Mouse (Mus musculus) hindbrain, postnatal 0 days (tissue): ENCODE results near the gene Chd2. TPM values are rescaled to one million over a fixed set of nuclear protein-coding genes. Genes with fewer than 3 reads are reported as not detected.
A peak's percentile ranks its signal among the peaks of the same experiment; 100 is the strongest.

Source experiments
- ATAC-seq: fragments of 200-750 bp; cut with Nextera tagmentation; 2 replicates; pipeline ENCODE4 v1.8.0; 2017; ENCODE audit warnings: mild to moderate bottlenecking, moderate TSS enrichment, moderate library complexity
- DNase-seq: peaks from one replicate; pipeline ENCODE4 v3.0.0-alpha.2; 2015; ENCODE audit warnings: low spot score
- H3K27ac ChIP-seq: fragments of 300-500 bp; sonication (generic); 2 replicates; pipeline ENCODE4 v1.5.1; 2014; ENCODE audit warnings: mild to moderate bottlenecking
- H3K27me3 ChIP-seq: fragments of 300-500 bp; sonication (generic); 2 replicates; pipeline ENCODE4 v1.6.1; 2014; ENCODE audit warnings: low read length, mixed read lengths; ENCODE audit not compliant: insufficient read depth
- H3K36me3 ChIP-seq: fragments of 300-500 bp; sonication (generic); 2 replicates; pipeline ENCODE4 v1.6.1; 2014; ENCODE audit warnings: low read length, mixed read lengths; ENCODE audit not compliant: insufficient read depth
- H3K4me1 ChIP-seq: fragments of 300-500 bp; sonication (generic); 2 replicates; pipeline ENCODE4 v1.6.1; 2014; ENCODE audit warnings: antibody characterized with exemption, low read length, mixed read lengths; ENCODE audit not compliant: insufficient read depth
- H3K4me2 ChIP-seq: fragments of 300-500 bp; sonication (generic); 2 replicates; pipeline ENCODE4 v1.6.1; 2014; ENCODE audit warnings: low read depth, mild to moderate bottlenecking, low read length, moderate library complexity, mixed read lengths
- H3K4me3 ChIP-seq: fragments of 300-500 bp; sonication (generic); 2 replicates; pipeline ENCODE4 v1.5.1; 2014; ENCODE audit warnings: low read length
- H3K9ac ChIP-seq: fragments of 300-500 bp; sonication (generic); replicated peaks from 2 replicates; pipeline ENCODE4 v1.6.1; 2014; ENCODE audit warnings: mild to moderate bottlenecking, low read length, moderate library complexity, mixed read lengths
- H3K9me3 ChIP-seq: fragments of 300-500 bp; sonication (generic); 2 replicates; pipeline ENCODE4 v1.6.1; 2016; ENCODE audit warnings: low read length, mixed read lengths
- CTCF ChIP-seq: IDR thresholded peaks from 2 replicates; pipeline ENCODE4 v1.5.1; 2016; ENCODE audit warnings: antibody characterized with exemption, control low read depth, low read depth
- WGBS: fragments of 180-500 bp; shearing (Covaris S2); extraction: QIAGEN DNeasy Blood & Tissue Kit; methylation state at CpG from one replicate; pipeline ENCODE4 v1.1.7; 2014; 5-methylcytosine and 5-hydroxymethylcytosine counted together
- polyA plus RNA-seq: library from polyadenylated mRNA; unstranded; fragments of >200 nt; fragmentation: Nextera tagmentation; extraction: Ambion mirVana; gene quantifications from 2 replicates; pipeline ENCODE4 v1.2.1, GENCODE M21; 2015
- total RNA-seq: library from RNA; depleted of rRNA; stranded (reverse); fragments of >200 nt; gene quantifications from 2 replicates; pipeline ENCODE4 v1.2.3, GENCODE M21; 2014

The Chd2 gene
- total and polyA plus RNA-seq, 2 experiments from 2014 or later = 33.4 to 36.1 TPM

DNA sequence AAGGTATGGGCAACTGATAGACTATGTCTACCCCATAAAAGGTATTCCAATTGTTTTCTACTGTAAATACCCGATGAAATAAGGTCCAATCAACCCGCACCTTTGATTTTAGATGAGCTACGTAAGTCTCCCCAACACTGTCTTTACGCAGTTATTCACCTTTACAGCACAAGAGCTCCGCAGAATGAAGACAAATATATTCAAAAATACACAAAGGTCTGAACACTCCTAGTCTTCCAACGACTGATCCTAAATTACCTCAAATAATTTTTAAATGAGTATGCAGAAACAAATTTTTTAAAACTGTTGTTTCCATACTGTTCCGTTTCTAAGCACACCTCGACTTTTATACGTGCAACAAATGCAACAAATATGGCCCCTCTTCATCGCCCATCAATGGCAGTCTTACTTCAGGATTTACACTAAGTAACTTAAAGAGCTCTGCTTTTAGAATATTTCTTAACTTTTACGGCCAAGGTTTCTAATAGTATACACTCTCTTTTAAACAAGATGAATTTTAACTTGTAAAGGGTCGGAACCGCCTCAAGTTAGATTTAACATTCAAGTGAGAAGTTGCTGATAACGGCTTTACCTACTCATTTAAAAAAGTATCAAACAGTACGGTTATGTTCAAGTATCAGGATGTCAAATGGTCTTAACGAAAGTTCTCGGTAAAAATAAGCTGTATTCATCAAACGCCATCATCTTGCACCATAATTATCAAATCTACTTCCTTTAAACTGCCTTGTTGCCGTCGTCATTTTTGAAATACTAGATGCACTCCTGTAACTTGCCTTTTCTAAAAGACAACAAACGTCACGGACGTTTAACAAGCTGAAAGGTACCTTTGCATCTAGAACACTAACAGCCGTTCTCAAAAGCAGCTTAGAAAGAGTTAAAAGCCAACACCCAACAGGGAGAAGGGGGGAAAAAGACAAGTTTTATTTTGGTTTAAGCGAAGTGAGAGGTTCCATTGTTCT is 15.3 kb upstream of the Chd2 start:
- ATAC-seq = no peak
- H3K9me3 ChIP-seq = no peaks in the 10 kb centered on the region
- peak overlapping the region; percentile 100 for H3K27ac ChIP-seq
- H3K9ac ChIP-seq = peak overlapping the region; percentile 100
- DNase-seq = peak; percentile 70
- no peaks in the 10 kb centered on the region for H3K27me3 ChIP-seq
- H3K4me3 ChIP-seq = peak overlapping the region; percentile 100
- H3K36me3 ChIP-seq = no peaks in the 10 kb centered on the region
- no peak for TF ChIP-seq CTCF
- H3K4me2 ChIP-seq = peak overlapping the region; percentile 50
- peaks cover 12% of the 10 kb centered on the region; the same call in 1 of the 2 replicates for H3K4me1 ChIP-seq
- under 1% methylated on average over 25 of the region's 25 CpGs for WGBS

DNA sequence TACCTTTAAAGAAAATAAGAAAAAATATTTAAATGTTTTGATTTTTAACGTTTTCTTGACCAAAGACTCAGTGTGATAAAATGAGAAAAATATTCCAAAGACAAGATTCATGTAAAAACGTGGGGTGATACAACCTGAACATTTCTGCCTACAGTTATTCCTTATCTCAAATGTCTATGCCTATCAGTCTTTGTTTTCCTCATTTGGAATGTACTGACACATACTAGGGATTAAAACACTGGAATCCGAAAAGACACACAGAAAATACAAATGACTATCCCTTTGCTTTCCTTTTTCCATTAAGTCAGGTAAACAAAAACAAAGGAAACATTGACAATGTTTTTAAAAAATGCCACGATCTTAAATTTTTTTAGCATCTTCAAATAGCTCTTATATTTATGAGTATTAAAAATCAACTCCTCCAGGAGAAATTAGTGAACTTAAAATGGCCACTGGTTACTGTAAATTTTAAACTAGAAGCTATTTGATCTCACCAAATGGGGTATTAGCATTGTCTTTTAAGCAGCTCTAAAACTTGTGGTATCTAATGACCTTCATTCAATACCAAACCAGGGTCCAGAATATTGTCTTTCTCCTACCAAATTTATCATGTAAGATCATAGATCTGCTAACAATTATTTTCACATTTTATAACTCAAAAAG is 14.4 kb upstream of the Chd2 start:
- Histone ChIP-seq H3K4me2 (peak overlapping the region; percentile 50), H3K9ac (peak overlapping the region; percentile 100), H3K36me3 (no peaks in the 10 kb centered on the region), H3K9me3 (no peaks in the 10 kb centered on the region), H3K4me1 (peaks cover 12% of the 10 kb centered on the region; the same call in 1 of the 2 replicates), H3K27ac (peak overlapping the region; percentile 100), H3K4me3 (peak overlapping the region; percentile 100), H3K27me3 (no peaks in the 10 kb centered on the region)
- ATAC-seq = no peak
- TF ChIP-seq CTCF = no peak
- WGBS = 3% methylated on average over 4 of the region's 4 CpGs
- peak; percentile 40 for DNase-seq

GRCm38 (mm10) chr7:73554849-73555248 is 13.2 kb upstream of the Chd2 start:
- Histone ChIP-seq H3K4me1 (peaks cover 12% of the 10 kb centered on the region; the same call in 1 of the 2 replicates), H3K4me2 (peak overlapping the region; percentile 65), H3K27ac (no peak overlapping the region), H3K27me3 (no peaks in the 10 kb centered on the region), H3K36me3 (no peaks in the 10 kb centered on the region), H3K4me3 (no peak overlapping the region; the same call in 1 of the 2 replicates), H3K9ac (no peak overlapping the region), H3K9me3 (no peaks in the 10 kb centered on the region)
- no peak for TF ChIP-seq CTCF
- 35% methylated on average over 2 of the region's 2 CpGs for WGBS
- DNase-seq (no peak), ATAC-seq (no peak)

DNA sequence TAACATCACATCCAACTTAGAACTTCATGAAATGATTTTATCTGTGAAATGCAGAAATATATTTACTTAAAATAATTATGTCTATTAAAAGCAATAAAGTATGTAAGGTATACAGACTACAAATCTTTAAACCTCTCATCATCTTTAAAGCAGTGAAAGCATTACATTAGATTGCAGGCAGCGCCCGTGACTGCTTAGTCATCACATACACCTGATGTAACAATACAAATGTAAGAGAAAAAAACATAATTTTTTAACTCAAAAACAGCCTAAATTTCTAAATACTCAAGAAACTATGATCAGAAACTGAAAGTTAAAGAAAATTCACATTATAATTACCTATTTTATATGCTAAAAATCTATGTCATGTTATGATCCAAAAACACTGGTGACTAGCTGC is 11.5 kb upstream of the Chd2 start:
- DNase-seq (no peak), ATAC-seq (no peak)
- TF ChIP-seq CTCF = no peak
- 33% methylated on average over 2 of the region's 2 CpGs for WGBS
- peak overlapping the region; percentile 25 for H3K4me3 ChIP-seq
- H3K4me2 ChIP-seq = peak overlapping the region; percentile 54
- no peaks in the 10 kb centered on the region for H3K27me3 ChIP-seq
- H3K9me3 ChIP-seq = no peaks in the 10 kb centered on the region
- H3K36me3 ChIP-seq = peaks cover 7% of the 10 kb centered on the region
- H3K9ac ChIP-seq = no peak overlapping the region
- 0 out of 2 replicates have a peak, but pooled peaks cover 8% of the 10 kb centered on the region for H3K4me1 ChIP-seq
- H3K27ac ChIP-seq = no peak overlapping the region

DNA sequence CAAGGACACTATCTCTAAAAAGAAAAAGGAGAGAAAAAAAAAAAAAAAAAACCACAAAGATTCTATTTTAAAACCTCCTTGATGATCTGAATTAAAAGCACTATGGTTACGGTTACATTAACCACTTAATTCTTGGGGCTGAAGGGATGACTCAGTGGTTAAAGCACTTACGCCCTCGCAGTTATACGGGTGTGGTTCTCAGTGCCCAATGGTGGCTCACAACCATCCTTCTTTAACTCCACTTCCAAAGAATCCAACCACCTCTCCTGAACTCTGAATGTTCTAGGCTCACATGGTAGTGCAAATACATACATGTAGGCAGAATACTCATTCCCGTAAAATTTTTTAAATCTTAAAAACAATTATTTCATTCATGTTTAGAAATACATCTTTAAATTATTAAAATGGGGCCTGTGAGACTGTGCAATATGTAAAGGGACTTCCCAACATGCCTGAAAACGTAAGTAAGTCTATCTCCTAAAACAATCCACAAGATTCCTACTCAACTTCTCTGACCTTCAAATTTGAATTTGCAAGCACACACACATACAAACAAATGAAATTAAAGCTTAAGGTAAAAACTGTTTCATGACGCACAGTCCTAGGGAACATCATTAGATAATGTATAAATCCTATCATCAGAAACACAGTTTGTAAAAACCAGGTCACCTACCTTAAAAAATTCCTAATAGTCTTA is 10.6 kb upstream of the Chd2 start:
- ATAC-seq (no peak), DNase-seq (no peak)
- H3K27me3 ChIP-seq = no peaks in the 10 kb centered on the region
- peaks cover 8% of the 10 kb centered on the region; the same call in 1 of the 2 replicates for H3K4me1 ChIP-seq
- 0 out of 2 replicates have a peak overlapping the region, but pooled peaks have one; percentile 7 for H3K9ac ChIP-seq
- peak overlapping the region; percentile 54 for H3K4me2 ChIP-seq
- H3K36me3 ChIP-seq = peaks cover 7% of the 10 kb centered on the region
- no peaks in the 10 kb centered on the region for H3K9me3 ChIP-seq
- peak overlapping the region; percentile 25 for H3K4me3 ChIP-seq
- no peak overlapping the region for H3K27ac ChIP-seq
- no peak for TF ChIP-seq CTCF
- 63% methylated on average over 7 of the region's 7 CpGs for WGBS

DNA sequence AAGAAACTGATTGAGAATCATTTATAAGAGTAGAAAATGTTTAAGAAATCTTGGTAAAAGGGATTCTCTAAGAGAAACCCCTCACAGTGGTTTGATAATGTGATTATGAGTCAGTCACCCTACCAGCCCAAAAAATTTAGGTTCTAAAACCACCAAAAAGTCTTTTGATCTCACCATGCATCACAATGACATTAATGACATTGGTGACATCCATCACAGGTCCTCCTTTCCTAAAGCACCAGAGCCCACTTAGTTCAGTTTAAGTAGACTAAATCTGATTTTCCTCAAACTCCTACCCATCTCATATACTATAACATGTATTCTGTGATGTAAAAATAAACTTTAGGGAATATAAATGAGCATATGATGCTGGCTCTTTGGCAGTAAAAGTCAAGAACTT is 9.7 kb upstream of the Chd2 start:
- Histone ChIP-seq H3K9ac (no peak overlapping the region), H3K36me3 (peaks cover 7% of the 10 kb centered on the region), H3K27me3 (no peaks in the 10 kb centered on the region), H3K4me1 (peaks cover 12% of the 10 kb centered on the region; the same call in 1 of the 2 replicates), H3K4me3 (no peak overlapping the region), H3K9me3 (no peaks in the 10 kb centered on the region), H3K4me2 (peak overlapping the region; percentile 54), H3K27ac (no peak overlapping the region)
- ATAC-seq (no peak), DNase-seq (no peak)
- TF ChIP-seq CTCF = no peak
